Mouse (Mus musculus): ENCODE results near the gene 1700029I15Rik. TPM values are rescaled to one million over a fixed set of nuclear protein-coding genes. Genes with fewer than 3 reads are reported as not detected.

Gene 1700029I15Rik
- total RNA-seq, 2 experiments from 2014 or later: 5.3 TPM

GRCm38 (mm10) chr2:92433578-92434374 lies 51.4 kb downstream of the 1700029I15Rik start, which contains the start of gene Cry2:
Cry2 (minus strand) TSS chr2:92434043.
- no peak; the same call in 1 of the 2 replicates for TF ChIP-seq CTCF (IDR thresholded peaks at IDR 0.05)

GRCm38 (mm10) chr2:92434375-92434745 lies 52.0 kb downstream of the 1700029I15Rik start:
- intact Hi-C loops (cut with DNase I): loop anchor here (1.0 to 5.0 kb wide), 3 partner anchors 59 to 372 kb away; no protein-coding TSS in a partner anchor
- TF ChIP-seq CTCF (IDR thresholded peaks at IDR 0.05): no peak
- Histone ChIP-seq H3K27ac (peak overlapping the region; percentile 96), H3K4me3 (peak overlapping the region; percentile 97)
- no peak for DNase-seq (ENCODE audit: extremely low spot score in 1 of 2, low spot score in 2 of 2)

More at GRCm38 (mm10) chr2:92433578-92434374, 51.4 kb downstream of the 1700029I15Rik start, which contains the start of gene Cry2:
- intact Hi-C loops (cut with DNase I): loop anchor here (1.0 to 5.0 kb wide), 3 partner anchors 58 to 371 kb away; no protein-coding TSS in a partner anchor
- peak; percentile 98 to 99 for DNase-seq (ENCODE audit: extremely low spot score in 1 of 2, low spot score in 2 of 2)
- Histone ChIP-seq H3K4me3 (peak within 1 kb of the TSS; percentile 97), H3K27ac (peak within 1 kb of the TSS; percentile 96)

GRCm38 (mm10) chr2:92435023-92435422 lies 52.7 kb downstream of the 1700029I15Rik start:
- Histone ChIP-seq H3K4me3 (peak overlapping the region; percentile 97; the same call in 1 of the 2 replicates), H3K27ac (peak overlapping the region; percentile 96)
- no peak for DNase-seq (ENCODE audit: extremely low spot score in 1 of 2, low spot score in 2 of 2)
- intact Hi-C loops (cut with DNase I): loop anchor here (5.0 kb wide), 1 partner anchor 138 kb away; no protein-coding TSS in a partner anchor
- no peak for TF ChIP-seq CTCF (IDR thresholded peaks at IDR 0.05)

Small RNA genes lying within 50 kb of the gene (microRNA-seq; reads per million reads assigned to microRNA genes)
- gene Mir7000: 3.1 to 13.4 reads per million in 2 experiments

Other genes starting within 250 kb of the 1700029I15Rik start
- gene Pex16, start 7.9 kb upstream of the 1700029I15Rik start, total RNA-seq (2021): 10 to 100 TPM; 33.4 to 37.1 TPM
- 1 to 10 TPM in 1 of 2 experiments, under 1 TPM in 1; 0.72 to 1.0 TPM for gene Large2, start 7.7 kb upstream of the 1700029I15Rik start, total RNA-seq (2021)
- gene Mapk8ip1, start 18.7 kb downstream of the 1700029I15Rik start, total RNA-seq (2021): 100 to 1,000 TPM; 340 to 364 TPM
- gene Cry2, start 51.5 kb downstream of the 1700029I15Rik start, total RNA-seq (2021): 100 to 1,000 TPM; 126 to 129 TPM
- 10 to 100 TPM; 16.1 to 16.9 TPM for gene Slc35c1, start 78.0 kb downstream of the 1700029I15Rik start, total RNA-seq (2021)
- 100 to 1,000 TPM; 265 to 266 TPM for gene Chst1, start 217.2 kb downstream of the 1700029I15Rik start, total RNA-seq (2021)